Mouse (Mus musculus): Measurements from ENCODE around the gene Utrn.

Gene Utrn

DNA sequence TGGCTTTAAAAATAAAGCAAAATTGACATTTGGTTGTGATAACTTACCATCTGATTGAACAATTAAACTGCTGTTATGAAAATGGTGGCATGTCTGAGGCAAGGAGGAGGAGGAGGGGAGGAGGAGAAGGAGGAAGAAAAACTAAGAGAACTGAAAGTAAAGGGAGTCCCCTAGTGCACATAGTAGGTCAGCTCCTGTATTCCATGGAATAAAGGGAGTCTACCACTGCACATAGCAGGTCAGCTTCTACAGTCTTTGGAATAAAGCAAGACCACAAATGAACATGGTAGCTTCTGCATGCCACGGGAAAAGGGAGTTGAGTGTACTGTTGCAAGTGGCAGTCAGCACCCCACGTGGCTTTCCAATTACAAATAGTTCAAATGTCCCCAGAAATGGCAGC, 323.7 kb downstream of the Utrn start:
- no peak for DNase-seq (ENCODE audit: inconsistent ontology term)

GRCm38 (mm10) chr10:12541757-12542156, 327.4 kb downstream of the Utrn start:
- no peak for DNase-seq (ENCODE audit: inconsistent ontology term)

DNA sequence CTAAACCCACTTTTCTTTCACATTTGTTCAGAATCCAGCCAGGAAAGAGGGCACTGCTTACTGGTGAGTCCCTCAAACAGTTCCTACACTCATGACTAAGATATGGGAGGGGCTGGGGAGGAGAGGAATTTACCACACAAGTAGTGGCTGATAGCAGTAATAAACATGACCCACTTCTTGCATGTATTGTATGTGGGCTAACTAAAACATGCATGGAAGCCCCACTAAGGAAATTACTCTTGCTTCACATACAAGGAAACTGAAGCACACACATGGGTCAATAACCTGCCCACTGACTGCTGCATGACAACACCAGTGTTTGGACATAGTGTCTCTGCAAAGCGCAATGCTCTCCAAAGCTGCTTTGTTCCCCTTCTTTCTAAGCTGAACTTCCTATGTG, 333.9 kb downstream of the Utrn start:
- DNase-seq (ENCODE audit: inconsistent ontology term), result no peak

GRCm38 (mm10) chr10:12534801-12535200, 334.4 kb downstream of the Utrn start:
- DNase-seq (ENCODE audit: inconsistent ontology term), result no peak

DNA sequence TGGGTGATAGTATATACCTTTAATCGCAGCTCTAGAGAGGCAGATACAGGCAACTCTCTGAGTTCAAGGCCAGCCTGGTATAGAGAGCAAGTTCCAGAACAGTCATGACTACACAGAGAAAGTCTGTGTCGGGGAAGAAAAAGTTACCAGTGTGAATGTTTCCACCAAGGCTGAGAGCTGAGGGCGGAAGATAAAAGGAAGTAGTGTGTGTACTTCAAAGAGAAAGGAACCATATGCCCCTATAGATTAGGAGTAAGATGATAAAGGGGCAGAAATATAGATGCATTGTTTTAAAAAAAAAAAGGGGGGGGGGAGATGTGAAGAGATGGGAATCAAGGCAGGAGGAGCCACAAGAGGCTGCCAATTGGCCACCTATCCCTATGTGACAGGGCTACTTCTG, 334.9 kb downstream of the Utrn start:
- no peak for DNase-seq (ENCODE audit: inconsistent ontology term)

GRCm38 (mm10) chr10:12522078-12522477, 347.1 kb downstream of the Utrn start:
- DNase-seq (ENCODE audit: inconsistent ontology term), result no peak

GRCm38 (mm10) chr10:12518162-12518561, 351.0 kb downstream of the Utrn start:
- DNase-seq (ENCODE audit: inconsistent ontology term), result no peak

GRCm38 (mm10) chr10:12505568-12505967, 363.6 kb downstream of the Utrn start:
- DNase-seq (ENCODE audit: inconsistent ontology term), result no peak

DNA sequence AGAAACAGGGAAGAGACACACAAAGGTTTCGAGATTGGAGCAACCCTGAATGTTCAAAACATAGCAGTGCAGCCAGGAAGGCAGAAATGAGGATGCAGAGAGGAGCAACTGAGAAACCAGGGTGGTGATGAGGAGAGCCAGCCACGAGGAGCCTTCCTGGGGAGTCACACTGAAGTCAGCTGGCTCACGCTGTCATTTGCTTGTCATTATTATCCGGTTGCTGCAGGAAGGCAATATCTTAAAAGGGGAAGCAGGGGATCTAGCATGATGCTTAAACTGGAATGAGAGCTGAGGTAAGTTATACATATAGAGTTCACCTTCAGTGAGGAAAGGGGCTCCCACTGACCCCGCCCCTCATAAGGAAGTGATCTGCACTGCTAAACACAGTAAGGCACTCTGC, 368.7 kb downstream of the Utrn start:
- no peak for DNase-seq (ENCODE audit: inconsistent ontology term)

- DNase-seq (ENCODE audit: inconsistent ontology term), result no peak
These were observed 371.6 kb downstream of the Utrn start for GRCm38 (mm10) chr10:12497555-12497954.

DNA sequence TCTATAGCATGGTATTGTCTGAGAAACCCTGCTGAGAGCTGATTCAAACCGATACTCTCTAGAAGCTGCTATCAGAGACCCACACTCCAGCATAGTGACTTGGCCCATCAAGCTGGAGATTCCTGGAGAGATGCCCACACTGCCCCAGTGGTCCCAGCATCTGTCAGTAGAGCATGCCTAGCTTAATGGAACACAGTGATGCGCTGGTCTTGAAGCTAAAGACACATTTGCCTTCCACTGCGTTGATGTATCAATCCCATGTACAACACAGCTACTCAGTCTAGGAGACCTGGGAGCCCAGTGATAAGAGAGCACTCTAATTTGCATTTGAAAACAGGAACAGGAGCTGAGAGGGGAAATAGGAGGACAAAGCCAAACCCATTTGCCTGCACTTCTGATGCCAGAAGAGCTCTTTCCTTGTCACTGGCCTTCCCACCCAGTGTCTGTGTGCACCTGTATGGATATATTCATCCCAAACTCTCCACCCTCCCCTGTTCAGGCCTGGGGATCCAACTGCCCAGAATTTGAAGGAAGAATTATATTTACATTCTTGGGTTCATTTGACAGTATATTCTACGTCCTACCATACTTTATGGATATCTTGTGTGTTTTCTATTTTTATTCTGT, 379.5 kb downstream of the Utrn start:
- no peak for DNase-seq (ENCODE audit: inconsistent ontology term)

DNA sequence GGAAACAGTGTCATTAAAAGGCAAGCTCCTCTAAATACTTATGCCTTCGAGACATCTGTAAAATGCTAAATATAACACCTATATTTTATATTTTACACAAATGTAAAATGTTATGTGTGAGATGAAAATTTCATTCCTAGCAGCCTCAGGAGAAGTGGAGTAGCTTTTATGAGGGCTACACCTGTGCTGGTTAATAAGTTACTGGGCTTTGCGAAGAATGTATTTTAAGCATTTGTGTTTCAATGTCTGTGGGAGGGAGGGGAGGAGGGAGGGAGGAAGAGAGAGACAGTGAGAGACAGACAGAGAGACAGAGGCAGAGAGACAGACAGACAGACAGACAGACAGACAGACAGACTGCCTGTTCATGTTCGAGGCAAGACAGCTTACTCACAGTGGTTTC, 380.6 kb downstream of the Utrn start:
- DNase-seq (ENCODE audit: inconsistent ontology term), result no peak

DNA sequence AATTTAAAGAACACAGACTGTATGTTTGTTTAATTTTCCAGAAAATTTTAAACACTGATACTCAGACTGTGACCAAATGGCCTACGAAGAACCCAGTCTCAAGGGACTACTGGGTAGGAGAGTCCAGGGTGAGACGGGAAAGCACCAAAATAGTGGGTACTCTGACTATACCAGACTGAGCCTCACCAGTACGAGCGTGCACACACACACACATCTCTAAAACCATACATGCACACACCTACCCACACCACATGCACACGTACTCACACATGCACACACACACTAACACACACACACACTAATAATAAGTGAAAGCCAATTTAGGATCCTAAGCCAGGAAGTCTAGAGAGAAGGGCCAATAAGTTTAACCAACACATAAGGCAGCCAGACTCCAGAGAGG, 381.0 kb downstream of the Utrn start:
- DNase-seq (ENCODE audit: inconsistent ontology term), result no peak

GRCm38 (mm10) chr10:12483494-12483893, 385.7 kb downstream of the Utrn start:
- DNase-seq (ENCODE audit: inconsistent ontology term), result no peak

- no peak for DNase-seq (ENCODE audit: inconsistent ontology term)
These were observed 386.2 kb downstream of the Utrn start for GRCm38 (mm10) chr10:12482975-12483374.

DNA sequence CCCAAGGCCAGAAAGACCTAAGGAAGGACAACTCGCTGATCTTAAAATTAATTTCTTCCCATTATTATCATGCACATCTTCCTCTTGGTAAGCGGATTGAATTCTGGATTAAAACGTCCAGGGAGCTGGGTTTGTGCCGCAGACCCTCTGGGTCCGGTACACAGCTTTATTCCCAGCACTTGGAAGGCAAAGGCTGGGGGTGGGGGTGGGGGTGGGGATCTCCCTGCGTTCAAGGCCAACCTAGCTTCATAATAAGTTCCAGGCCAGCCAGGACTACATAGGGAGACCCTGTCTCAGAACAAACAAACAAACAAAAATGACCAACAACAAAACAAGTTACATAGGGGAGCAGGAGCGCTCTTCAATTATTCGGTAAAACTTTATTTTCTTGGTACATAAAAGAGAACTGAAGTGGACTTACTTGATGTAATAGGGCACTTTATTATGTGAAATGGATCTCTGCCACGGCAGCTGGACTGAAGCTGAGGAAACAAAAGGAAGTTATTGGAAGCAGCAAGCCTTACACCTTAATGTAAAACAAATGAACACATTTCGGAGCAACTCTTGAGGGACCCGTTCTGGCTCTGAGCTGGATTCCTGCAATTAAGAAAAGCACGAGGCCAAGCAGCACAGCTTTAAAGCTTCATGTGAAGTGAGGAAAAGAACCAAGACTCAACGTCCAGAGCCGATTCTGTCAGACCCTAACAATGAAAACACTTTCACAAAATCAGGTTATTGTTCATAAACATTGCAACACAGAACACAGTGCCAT, 394.1 kb downstream of the Utrn start:
- no peak for DNase-seq (ENCODE audit: inconsistent ontology term)

DNA sequence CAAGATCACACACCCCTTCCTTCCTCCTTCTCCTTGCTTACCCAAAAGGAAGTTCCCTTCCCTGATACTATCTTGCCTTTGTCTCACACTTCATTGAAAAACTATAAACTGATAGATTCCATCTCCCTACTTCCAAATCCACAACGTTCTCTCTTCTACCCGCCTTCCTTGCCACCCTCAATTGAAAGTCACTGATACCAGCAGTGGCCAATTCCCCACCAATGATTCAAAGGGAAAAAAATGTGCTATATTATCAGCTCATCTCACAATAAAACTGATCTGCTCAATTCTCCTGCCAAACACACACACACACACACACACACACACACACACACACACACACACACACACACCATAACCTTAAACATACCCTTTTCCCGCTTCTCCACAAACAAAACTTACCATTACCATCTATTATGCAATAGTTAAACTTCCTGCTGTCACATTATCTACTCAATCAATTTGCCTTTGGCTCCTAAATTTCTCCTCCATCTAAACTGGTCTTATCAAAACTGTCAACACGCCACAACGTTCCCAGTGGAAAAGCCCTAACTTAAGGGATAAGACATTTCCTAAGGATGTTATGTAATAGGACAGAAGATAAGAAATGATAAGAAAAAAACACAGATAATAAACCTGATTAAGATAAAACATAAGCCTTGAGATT, 399.6 kb downstream of the Utrn start:
- no peak for DNase-seq (ENCODE audit: inconsistent ontology term)

DNA sequence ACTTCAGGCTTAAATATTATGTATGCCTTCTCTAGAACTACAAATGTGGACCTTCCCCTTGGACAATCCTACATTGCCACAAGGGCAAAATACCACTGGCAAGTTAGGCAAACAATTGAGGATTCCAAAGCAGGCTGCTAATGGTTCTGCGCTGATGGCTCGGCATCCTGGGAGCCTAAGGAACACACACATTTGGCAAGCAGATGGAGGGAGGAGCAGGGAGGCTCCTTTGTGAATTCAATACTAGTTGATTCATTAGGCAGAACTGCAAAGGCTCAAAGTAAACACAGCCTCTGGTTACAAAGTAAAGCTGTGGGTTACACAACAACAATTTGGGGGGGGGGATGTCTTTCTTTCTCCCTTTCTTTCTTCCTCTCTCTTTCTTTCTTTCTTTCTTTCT, 401.6 kb downstream of the Utrn start:
- peak; percentile 78 for DNase-seq (ENCODE audit: inconsistent ontology term)

DNA sequence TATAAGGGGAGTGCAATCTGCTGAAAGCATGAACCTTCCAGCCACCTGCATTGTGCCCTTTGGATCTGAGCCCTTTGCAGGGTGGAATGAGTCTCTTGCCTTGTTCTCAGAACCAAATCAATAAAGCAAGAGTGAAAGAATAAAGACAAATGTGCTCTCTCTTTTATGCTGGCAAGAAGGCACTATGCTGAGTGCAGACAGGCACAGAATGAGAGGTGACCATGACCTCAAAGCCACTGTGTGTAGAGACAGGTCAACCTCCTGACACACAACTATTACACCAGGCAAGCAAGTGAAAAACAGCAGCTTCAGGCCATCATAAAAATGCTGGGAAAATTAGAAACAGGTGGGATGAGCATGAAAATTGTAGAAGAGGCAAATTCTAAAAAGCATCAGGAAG, 408.2 kb downstream of the Utrn start:
- no peak for DNase-seq (ENCODE audit: inconsistent ontology term)

- DNase-seq (ENCODE audit: inconsistent ontology term), result no peak
These were observed 412.3 kb downstream of the Utrn start for GRCm38 (mm10) chr10:12456867-12457266.

DNA sequence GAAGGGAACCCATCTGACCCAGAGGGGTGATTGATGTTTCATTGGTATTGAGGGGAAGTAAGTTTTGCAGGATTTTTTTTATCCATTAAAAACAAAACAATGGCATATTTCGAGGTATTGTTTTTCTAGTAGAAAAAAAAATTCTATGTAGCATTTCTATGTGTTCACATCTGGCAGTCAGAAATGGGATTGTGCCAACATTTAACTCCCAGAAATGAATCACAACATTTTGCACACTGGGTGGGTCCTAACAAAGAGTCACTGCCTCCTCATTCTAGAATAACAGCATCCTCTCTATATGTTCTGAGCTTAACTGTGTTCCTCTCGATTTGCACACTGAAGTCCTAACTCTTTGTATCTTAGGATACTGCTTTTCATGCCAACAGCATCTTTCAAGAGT, 416.5 kb downstream of the Utrn start:
- DNase-seq (ENCODE audit: inconsistent ontology term), result no peak

DNA sequence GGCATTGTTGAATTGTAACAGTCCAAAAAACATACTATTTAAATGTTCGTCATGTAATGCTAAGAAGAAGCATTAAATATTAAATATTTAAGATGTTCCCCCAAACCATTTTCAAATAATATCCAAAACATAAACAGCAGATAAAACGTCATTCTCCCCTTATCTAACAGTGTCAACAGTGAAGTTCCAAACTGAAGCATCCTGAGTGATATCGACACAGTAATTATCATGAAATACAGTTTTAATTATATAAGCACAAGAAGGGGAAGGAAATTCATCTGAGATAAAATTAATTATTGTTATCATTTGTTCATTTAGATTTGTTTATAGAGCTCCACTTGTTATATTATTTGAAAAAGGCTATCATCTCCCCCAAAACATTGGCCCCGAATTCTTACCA, 425.0 kb downstream of the Utrn start:
- DNase-seq (ENCODE audit: inconsistent ontology term), result no peak

DNA sequence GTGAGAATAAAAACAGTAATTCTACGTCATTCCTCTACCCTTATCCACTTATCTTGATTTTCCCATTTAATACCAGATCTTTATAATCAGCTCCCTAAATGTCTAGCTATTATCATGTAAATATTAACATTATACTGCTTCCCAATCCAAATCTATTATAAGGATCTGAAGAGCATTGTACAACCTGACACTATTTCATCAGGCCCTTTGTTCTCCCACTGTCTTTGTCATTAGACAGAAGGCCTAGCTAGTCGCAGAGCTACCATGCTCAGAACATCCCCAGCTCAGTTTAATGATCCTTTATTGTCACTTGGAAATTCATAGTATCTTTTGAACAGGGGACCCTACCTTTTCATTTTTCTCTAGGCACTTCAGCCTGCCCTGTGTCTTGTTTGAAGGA, 436.0 kb downstream of the Utrn start:
- no peak for DNase-seq (ENCODE audit: inconsistent ontology term)

Measured in Muller cell, postnatal 12 days (primary cell).